Mouse (Mus musculus): Measurements from ENCODE around the gene Rsph3a.
A peak's percentile ranks its signal among the peaks of the same experiment; 100 is the strongest.

Rsph3a gene

DNA sequence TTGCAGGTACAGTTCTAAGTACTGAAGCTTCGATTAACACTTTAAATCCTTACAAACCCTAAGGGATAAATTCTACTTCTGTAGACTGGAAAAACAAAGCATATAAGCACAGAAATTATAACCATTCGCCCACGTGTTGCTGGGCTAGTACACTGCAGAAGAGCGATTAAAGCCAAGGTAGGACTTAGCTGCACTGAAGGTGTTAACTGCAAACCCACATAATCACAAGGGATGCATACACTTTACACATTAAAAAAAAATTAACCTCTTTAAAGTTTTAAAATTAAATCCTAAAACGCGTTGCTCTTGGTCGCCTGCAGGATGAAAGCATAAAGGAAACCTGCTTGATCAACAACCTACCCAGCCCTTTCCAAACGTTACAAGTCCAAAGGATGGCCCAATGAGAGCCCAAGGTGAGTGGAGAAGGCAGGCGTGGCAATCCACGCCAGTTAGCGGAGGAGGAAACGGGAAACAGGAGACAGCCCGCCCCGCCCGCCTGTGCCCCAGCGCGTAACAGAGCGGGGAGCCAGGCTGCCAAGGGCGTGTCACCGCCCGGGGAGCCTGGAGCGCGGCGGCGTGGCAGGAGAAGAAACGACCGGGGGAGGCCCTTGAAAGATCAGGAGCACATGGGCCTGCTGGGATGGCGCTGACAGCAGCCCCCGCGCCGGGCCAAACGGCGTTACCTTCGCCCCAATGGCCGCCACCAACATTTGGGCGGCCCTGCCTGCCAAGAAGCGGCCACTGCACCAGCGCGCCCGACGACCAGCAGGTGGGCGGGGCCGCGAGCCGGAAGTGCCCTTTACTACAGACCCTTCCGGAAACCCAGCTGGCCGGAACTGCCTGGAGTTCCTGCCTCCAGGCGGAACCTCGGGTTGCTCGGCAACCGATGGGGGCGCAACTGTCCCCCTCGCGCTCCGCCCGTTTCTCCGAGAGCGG is at the start of gene Rsph3a:
TSS of gene Rsph3a (plus strand) at position 498 of the 936 bp plus-strand sequence.
- peak; percentile 61 to 68 for DNase-seq

DNA sequence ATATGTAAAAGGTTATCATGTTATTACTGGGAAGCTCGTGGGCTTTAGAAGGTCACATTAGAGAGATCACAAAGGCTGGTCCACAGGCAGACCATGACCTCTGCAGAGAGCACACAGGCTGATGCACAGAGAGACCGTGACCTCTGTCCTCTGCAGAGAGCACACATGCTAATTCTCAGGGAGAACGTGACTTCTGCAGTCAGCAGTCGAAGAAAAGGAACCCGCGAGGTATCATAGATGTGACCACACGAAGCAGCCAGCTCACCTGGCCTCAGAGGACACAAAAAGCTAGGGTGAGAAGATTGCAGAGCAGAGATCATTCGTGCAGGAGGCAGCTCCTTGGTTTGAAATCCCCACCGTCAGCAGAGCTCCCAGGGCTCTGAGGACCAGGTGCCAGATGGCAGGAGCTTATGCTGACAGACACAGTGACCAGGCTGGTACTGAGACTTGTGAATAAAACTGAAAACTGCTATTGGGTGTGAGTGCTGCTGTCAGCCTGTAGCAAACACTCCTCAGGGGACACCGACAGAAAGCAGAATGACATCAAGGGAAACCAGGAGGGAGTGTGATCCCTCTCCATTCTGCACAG is 49.3 kb upstream of the Rsph3a start:
- no peak for DNase-seq

DNA sequence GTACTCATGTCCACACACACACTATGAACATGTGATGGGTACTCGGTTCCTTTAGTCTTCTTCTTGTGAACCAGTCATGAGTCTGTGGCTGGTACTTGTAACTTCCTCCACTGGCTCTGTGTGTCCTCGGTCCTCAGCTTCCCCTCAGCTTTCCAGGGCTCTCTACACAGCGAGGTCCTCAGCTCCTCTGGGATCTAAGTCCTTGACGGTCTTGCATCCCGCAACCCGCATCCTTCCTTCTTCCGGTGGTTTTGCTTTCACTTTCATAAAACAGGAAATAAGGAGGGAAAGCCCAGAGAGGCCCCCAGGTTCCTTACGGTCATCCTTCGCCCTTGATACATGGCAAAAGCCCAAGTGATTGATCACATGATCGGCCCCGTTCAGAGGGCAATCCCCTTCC is 48.3 kb upstream of the Rsph3a start:
- no peak for DNase-seq

DNA sequence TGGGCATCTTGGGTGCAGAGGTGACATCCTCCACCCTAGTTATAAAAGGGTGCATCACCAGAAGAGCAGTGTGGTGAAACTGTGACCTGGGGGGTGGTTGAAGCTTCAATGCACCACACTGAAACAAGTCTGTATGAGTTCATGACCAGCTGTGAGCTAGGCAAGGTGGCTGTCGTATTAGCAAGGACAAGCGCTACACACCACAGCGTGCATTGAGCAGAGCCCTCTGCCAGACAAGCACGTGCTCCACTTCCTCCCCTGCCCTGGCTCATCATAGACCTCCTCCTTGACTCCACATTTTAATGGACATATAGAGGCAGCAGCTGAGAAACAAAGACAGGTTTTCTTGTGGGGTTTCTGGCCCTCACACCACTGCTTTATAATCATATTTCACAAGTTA is 47.7 kb upstream of the Rsph3a start:
- no peak for DNase-seq

DNA sequence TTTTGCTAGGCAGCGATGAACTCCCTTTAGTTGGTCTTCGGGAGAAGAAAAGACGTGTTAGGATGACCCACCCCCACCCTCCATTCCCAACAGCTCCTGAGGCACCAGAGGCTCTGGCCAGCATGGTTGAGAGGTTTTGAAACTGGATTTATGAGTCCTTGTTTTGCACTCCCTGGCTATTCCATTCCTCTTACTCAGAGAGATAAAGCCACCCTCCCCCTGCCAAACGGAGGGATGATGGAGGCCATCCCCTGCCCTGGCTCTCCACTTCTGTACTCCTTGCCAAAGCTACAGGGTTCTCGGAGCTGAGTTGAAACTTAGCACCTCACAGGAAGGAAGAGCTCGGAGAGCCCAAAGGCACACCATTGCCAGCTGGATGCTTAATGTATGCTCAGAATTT is 46.2 kb upstream of the Rsph3a start:
- no peak for DNase-seq

DNA sequence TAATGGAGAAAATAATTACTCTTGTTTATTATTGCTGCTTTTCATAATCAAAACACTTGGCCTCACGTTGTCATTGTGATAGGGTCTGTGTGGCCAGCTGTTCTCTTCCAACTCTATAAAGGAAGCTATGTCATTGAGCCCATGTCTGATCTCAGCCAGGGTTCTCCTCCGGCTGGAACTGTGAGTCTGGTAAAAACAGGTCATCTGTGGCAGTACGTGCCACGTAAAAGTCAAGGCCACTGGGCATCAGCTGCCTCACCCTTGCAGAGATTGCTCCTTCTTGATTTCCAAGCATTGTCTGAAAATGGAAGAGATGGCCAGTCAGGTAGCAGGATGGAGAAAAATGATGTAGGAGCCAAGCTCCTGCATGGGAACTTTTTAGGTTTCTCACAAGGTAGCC is 45.5 kb upstream of the Rsph3a start:
- DNase-seq: no peak

DNA sequence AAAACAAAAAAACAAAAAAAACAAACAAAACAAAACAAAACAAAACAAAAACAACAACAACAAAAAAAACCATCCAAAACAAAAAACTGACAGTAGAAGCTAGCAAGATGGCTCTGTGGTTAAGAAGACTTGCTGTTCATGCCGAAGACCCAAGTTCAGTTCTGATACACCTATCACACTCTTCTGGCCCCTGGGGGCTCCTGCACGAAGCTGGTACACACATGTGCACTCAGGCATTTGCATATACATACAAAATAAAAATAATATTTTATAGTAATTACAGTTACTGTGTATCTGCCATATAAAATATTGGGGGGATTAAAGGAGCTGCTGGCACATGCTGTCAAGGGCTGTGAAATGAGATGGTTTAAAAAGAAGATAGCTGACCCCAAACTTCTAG is 43.9 kb upstream of the Rsph3a start:
- no peak for DNase-seq

DNA sequence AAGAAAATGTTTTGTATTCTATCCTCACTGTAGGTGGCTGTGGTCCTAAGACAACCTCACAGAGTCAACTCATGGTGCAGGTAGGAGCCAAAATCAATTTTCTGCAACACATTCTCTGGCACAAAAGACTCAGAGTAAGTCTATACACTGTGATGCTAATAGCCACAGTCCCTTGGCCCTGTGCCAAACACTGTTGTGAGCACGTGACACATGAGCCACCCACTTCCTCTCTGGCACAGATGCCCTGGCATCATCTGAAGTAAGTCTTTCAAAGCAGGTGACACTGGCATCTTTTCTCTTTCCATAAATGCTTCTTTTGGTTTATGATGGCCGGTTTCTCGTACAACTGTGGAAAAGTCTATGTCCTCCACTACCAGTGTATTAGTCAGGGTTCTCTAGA is 43.1 kb upstream of the Rsph3a start:
- peak; percentile 73 to 84 for DNase-seq

DNA sequence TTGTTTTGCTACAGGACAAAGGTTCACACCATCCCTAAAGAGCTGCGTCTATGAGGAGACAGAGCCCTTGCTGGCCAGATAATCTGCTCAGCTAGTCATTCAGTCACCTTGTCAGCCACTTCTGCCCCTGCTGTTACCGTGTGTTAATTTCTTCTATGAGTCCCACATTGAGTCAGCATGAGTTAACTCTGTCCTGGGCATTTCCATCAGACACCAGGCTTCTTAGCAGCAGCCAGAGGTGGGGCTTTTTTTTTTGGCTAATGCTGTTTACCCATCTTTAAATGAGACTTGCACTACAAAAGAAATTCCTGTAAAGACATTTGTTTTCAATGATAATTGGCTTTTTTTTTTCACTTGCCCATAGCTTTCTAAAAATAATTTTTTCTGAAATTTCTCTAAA is 40.4 kb upstream of the Rsph3a start:
- no peak for DNase-seq

DNA sequence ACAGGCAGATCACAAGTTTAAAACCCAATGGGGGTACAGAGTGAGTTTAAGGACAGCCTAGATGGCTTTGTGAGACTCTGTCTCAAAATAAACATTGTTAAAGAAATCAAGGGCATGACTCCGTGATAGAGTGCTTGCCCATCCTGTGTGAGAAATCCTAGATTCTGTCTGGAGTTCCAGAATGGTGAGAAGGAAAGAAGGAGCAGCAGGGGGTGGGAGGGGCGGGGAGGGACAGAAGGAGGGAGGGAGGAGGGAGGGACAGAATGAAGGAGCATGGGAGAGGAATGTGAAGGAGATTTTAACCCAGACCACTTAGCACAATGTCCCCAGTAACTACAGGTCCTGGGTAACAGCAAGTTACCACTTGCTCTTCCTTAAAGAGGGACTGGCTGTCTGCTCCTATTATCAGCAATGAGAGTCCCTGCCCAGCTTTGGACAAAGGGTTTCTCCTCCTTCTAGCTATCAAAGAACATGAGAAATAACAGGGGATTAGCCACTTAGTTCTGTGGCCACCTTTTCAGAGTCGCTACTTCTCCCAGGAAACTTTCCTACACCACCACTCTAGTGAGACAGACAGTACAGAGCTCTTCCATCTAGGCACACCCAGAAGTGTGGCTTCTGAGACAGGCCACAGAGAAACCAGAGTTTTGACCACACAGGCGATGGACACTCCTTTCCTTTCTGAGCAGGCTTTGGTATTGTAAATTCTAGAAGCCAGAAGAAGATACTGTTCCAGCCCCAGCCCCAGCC is 39.3 kb upstream of the Rsph3a start:
- DNase-seq: no peak

DNA sequence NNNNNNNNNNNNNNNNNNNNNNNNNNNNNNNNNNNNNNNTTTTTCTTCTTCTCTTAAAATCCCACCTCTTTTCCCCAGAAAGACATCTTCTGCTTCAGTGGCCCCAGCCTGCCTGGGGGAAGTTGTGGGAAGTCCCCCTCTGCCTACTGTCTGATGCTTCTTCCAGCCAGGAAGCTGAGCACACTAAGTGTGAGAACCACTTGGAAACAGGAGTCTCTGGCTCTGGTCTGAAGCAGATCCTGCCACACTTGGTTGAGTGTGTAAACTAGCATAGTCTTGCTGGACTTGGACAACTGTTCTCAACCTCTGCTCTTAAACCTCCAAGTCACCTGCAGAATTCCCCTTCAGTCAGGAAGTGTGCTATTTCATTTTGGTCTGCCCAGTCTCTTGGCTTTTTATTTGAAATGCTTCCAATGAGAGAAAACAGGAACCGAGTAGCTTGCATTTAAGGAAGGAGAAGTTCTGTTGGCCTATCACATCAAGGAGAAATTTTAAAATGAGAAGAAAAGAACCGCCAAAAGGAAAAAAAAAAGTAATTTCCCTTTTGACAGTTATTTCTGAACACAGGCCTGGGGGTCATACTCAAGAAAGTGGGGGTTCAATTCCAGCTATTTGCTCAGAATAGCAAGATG is 30.7 kb upstream of the Rsph3a start:
- DNase-seq: no peak

DNA sequence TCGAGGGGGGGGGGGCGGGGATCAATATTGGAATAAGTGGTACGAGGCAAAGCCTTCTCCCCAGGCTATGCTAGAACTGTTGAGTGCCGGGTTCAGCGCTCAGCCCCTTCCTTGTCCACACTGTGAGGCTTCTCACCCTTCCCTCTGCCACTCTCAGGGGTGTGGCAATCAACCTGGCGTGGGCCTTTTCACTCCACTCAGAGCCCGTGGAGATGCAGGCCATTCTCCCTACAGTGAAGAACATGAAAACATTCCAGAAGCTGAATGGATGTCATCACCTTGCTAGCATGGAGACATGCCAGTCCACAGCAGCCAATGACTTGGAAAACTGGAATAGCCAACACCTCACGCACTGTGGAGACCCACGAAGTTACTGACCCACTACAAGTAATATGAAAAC is 29.6 kb upstream of the Rsph3a start:
- no peak for DNase-seq

DNA sequence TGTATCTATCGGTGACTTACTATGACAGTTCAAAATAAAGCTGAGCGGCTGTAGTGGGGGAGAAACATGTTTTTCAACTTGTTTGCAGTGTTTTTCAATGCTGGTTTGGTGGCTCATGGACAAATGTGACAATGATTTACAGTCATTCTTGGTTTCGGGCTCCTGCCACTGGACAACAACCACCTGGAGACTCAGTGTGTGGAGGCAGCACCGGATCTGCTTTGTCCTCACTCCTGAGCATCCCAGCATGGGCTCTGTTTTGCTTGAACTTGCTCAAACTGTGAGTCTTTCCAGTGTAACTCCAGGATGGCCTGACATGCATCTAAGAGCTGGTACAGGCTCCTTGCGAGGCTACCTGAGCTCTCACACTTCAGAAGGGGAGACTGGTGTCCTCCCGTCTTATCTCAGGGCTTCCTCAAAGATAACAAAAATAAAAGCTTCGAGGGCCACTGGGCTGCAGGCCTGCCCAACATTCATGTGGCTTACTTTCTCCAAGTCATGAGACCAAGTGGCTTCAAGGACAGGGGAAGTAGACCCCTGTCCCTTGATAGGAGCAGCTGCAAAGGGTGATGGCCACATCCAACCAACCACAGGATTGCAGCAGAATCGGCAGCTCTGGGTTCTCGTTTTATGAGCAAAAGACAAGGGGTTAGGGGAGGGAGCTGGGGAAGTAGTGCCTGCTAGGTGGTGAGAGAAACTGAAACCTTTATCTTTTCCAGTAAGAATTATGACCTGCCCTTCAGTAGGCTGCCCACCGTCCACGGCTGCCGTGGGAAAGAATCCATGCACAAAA is 28.4 kb upstream of the Rsph3a start:
- DNase-seq: no peak

DNA sequence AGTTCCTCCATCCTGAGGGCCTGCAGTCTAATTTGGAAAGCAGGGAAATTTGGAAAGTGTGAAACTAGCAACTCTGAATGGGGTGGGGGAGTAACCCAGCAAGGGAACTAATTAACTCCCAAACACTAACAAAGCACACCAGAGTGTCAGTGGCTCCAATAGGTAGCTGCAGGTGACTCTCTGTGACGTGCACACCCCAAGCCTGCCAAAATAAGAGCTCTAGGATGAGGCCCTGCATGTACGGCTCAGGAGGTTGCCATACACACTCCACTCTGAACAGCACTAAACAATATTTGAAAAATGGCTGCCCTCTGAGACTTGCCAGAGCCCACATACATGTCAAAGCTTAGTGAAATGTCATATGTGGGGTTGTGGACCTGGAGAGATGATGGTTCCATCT is 27.1 kb upstream of the Rsph3a start:
- DNase-seq: no peak

DNA sequence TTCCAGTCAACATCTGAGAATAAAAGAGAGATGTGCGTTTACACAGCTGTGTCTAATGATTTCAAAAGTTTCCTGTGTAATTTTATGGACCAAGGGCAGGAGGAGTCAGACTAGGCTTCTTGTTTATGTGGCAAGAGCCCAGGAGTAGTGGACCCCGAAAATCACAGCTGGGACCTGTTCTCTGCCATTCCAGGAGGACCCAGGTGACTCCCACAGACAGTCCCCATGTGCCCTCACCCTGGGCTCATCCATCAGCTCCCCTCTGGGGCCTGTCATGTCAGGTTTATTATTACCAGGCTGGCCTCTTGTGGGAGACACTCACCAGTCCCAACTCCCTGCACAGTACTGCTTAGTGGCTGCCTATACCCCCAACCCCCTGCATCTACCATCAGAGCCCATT is 26.2 kb upstream of the Rsph3a start:
- DNase-seq: no peak

DNA sequence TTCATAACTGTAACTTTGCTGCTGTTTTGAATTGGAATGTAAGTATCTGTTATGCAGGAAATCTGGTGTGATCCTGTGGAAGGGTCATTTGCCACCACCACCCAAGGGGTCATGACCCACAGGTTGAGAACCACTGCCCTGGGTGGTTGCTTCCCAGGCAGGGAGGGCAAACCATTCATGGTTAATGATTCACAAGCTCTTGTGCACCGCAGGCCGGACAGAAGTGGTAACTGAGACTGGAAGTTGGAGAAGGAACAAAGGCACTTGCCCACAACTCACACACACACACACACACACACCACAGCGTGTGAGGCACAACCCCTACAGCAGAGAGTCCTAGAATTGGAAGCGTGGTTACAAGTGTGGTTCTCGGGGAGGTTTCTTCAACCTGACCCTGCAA is 22.9 kb upstream of the Rsph3a start:
- no peak for DNase-seq

DNA sequence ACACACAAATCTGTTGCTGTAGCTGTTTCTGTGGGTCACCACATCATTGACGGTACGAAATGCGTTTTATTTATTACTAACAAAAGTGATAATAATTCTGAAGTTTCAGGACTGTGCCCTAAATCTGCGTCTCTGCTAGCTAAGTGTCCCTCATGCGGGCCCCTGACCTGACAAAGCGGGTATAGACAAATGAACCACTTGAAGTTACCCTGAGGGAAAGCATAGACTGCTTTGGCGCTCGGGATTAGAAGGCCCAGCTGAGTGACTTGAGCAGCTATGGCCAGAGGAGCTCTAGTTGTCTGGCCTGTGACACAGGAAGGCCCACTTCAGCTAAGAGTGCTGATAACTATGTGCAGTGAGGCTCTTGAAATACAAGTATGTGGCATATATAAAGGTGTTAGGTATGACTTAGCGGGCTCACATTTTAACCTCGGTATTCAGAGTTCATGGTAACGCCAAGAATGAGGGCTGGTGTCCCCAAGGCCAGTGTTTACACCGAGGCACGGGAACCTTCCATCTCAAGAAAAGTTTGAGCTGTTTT is 21.2 kb upstream of the Rsph3a start:
- DNase-seq: no peak

DNA sequence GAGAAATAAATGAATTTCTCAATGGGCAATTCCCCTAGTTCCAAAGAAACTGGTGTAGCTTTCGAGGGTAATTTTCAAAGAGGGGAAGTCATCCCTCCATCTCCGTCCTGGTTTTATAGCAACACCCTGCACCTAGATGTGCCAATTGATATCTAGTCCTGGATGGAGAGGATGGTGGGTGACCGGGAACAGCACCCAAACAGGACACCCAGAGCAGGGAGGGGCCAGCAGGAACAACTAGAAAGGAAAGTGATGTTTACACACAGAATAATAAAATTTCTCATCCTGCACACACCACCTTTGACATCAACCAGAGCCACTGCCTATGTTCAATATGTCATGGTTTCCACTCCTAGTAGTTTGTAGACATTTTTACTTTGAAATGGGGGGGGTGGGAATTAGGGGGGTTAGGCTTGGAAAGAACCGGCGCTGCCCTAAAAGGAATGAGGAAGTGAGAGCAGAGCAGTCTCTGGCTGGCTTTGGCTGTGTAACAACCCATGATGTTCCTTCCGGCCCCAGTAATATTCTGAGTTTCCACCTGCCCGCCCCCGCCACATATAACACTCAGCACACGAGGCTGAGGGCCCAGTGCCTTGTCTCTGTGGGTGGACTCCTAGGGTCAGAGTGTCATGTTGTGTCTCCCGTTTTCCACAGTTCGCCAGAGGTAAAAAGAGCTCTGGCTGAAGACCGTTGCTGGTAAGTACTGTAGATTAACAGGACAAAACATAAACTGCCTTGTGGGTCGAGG is 19.8 kb upstream of the Rsph3a start, which contains the start of gene Tagap:
TSS of gene Tagap (plus strand) at position 588 of the 748 bp plus-strand sequence.
- peak; percentile 23 to 38 for DNase-seq

DNA sequence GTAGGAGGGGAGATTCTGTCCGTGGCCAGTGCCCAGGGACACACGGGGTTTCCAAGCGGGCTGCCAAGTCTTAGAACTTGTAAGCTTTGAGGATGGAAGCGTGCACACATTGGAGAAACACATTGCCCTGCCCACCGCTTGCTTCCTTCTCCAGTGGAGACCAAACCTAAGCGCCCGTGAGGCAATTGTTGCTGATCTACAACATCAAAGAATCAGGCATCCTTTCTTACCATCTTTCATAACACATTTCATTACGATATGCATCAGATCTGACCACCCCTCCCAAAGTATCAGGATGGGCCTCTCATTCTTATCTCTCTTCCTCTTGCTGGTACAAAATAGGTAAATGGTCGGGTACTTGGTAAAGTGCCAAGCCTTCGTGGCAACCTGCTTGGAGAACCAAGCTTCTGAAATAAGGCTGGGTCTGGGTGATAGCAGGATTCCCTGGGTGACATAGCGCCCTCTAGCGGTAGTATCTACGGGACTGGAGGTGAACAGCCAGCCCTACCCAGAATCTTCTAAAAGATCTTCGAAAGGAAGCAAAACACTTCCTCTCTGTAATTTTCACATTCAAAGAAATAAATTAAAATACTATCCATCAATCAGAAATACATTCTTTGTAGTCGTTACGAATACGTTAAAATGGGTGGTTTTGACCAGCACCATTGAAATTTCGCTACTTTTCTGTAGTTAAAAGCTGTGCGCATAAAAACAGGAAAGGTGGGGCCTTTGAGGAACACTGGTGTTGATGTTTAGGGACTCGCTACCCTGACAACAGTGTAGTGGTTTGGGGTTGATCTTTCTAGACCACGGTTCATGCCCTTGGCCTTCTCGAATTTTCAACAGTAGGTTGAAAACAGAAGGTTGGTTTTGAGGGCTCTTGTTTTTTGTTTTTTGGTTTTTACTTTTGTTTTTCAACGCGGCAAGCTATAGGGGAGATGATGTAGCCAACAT is 17.6 kb upstream of the Rsph3a start:
- peak; percentile 66 to 79 for DNase-seq

DNA sequence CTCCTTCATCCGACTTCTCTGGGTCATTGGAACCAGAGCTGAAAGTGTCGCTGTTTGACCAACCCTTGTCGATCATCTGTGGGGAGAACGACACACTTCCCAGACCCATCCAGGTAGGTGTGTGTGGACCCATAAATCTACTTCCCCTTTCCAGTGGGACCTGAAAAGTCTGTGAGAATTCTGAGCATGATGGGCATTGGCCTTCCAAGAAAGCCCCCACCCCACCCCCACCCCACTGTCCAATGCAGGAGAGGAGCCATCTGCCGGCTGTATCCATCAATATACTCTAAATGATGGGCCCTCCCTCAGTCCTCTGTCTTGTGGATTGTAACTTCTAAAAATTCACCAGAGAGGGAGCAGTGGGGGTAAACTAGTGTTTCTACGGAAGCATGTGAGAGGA is 16.8 kb upstream of the Rsph3a start:
- no peak for DNase-seq
